Mouse (Mus musculus) heart, embryonic 13.5 days (tissue): ENCODE measurements at regions not wholly inside any gene's neighbourhood (a gene's known extent, or its start where the extent isn't known, plus 50 kb on each side); places are given as distances from the start of the nearest gene placed in this dataset.

Source experiments
- ATAC-seq: fragments of 200-750 bp; cut with Nextera tagmentation; 2 replicates; pipeline ENCODE4 v1.8.0; 2017; ENCODE audit warnings: moderate TSS enrichment; ENCODE audit not compliant: insufficient number of reproducible peaks, low FRiP score, low TSS enrichment; ENCODE audit errors: extremely low read depth
- H3K27ac ChIP-seq: fragments of 300-500 bp; sonication (generic); replicated peaks from 2 replicates; pipeline ENCODE4 v1.5.1; 2015; ENCODE audit warnings: moderate library complexity, mild to moderate bottlenecking, inconsistent platforms
- H3K27me3 ChIP-seq: fragments of 300-500 bp; sonication (generic); replicated peaks from 2 replicates; pipeline ENCODE4 v1.6.1; 2015; ENCODE audit warnings: mild to moderate bottlenecking, inconsistent platforms
- H3K36me3 ChIP-seq: fragments of 300-500 bp; sonication (generic); 2 replicates; pipeline ENCODE4 v1.6.1; 2015; ENCODE audit warnings: mild to moderate bottlenecking, inconsistent platforms
- H3K4me1 ChIP-seq: fragments of 300-500 bp; sonication (generic); 2 replicates; pipeline ENCODE4 v1.6.1; 2015; ENCODE audit warnings: inconsistent platforms
- H3K4me2 ChIP-seq: fragments of 300-500 bp; sonication (generic); 2 replicates; pipeline ENCODE4 v1.6.1; 2015; ENCODE audit warnings: inconsistent platforms, mild to moderate bottlenecking, moderate library complexity
- H3K4me3 ChIP-seq: fragments of 300-500 bp; sonication (generic); 2 replicates; pipeline ENCODE4 v1.5.1; 2015; ENCODE audit warnings: moderate library complexity, mild to moderate bottlenecking, inconsistent platforms
- H3K9ac ChIP-seq: fragments of 300-500 bp; sonication (generic); 2 replicates; pipeline ENCODE4 v1.6.1; 2015; ENCODE audit warnings: inconsistent platforms, mild to moderate bottlenecking, moderate library complexity
- H3K9me3 ChIP-seq: fragments of 300-500 bp; sonication (generic); 2 replicates; pipeline ENCODE4 v1.6.1; 2016; ENCODE audit warnings: inconsistent platforms
- WGBS: fragments of 180-500 bp; shearing (Covaris S2); methylation state at CpG from one replicate; pipeline ENCODE4 v1.1.7; 2015; ENCODE audit warnings: mixed read lengths; 5-methylcytosine and 5-hydroxymethylcytosine counted together

DNA sequence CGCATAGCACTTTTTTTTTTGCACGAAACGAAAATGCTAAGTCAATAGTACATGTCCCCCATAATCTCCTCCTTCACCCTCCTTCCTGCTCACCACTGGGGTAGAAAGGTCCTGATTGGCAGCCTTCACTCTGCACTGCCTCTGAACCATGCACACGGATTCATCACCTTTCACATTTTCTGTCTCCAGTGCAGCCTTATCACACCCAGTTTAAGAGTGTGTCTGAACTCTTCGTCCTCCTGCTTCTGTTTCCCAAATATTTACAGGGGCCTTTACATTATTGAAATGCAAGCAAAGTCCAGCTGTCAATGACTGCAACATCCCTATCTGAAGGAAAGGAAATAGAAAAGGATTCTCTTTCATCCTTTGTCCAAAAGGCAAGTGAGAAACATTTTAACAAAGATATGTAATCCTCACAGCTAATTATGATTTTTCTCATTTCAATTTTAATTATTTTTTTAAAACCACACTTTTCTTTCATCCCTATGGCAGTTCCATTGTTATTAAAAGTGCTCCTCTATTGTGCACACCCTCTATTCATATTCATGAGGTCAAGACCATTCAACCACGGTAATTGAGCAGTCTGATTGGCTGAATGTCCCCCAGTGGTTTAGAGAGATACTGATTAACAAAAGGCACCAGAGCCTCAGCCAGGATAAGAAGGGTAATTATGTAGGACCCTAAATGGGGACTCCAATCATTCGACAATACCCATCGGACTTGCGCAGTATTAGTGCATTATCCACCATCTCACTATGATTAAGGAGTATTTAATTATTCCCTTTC lies 114.8 kb upstream of the Epha4 start:
- H3K4me2 ChIP-seq = no peak overlapping the region
- no peak overlapping the region for H3K27ac ChIP-seq
- no peaks in the 10 kb centered on the region for H3K9me3 ChIP-seq
- H3K4me3 ChIP-seq = no peak overlapping the region
- H3K27me3 ChIP-seq = no peaks in the 10 kb centered on the region
- no peak overlapping the region for H3K9ac ChIP-seq
- 52% methylated on average over 9 of the region's 9 CpGs for WGBS
- H3K36me3 ChIP-seq = no peaks in the 10 kb centered on the region
- ATAC-seq = no peak
- no peaks in the 10 kb centered on the region for H3K4me1 ChIP-seq

- Histone ChIP-seq H3K9ac (no peak overlapping the region), H3K27me3 (no peaks in the 10 kb centered on the region), H3K27ac (no peak overlapping the region), H3K4me3 (no peak overlapping the region), H3K9me3 (no peaks in the 10 kb centered on the region), H3K4me2 (no peak overlapping the region), H3K36me3 (no peaks in the 10 kb centered on the region), H3K4me1 (no peaks in the 10 kb centered on the region)
- WGBS = 64% methylated on average over 4 of the region's 4 CpGs
- no peak for ATAC-seq
These were observed 114.0 kb upstream of the Epha4 start for GRCm38 (mm10) chr1:77628861-77629260.

- ATAC-seq = no peak
- H3K9ac ChIP-seq = no peak overlapping the region
- H3K27me3 ChIP-seq = no peaks in the 10 kb centered on the region
- 82% methylated on average over 8 of the region's 8 CpGs for WGBS
- no peaks in the 10 kb centered on the region for H3K36me3 ChIP-seq
- no peaks in the 10 kb centered on the region for H3K9me3 ChIP-seq
- H3K4me1 ChIP-seq = no peaks in the 10 kb centered on the region
- no peak overlapping the region for H3K4me3 ChIP-seq
- H3K27ac ChIP-seq = no peak overlapping the region
- H3K4me2 ChIP-seq = no peak overlapping the region
These were observed 102.6 kb upstream of the Epha4 start for GRCm38 (mm10) chr1:77617490-77617889.

- H3K4me2 ChIP-seq = no peak overlapping the region
- H3K27ac ChIP-seq = no peak overlapping the region
- no peaks in the 10 kb centered on the region for H3K27me3 ChIP-seq
- ATAC-seq = no peak
- no peak overlapping the region for H3K4me3 ChIP-seq
- no peaks in the 10 kb centered on the region for H3K9me3 ChIP-seq
- no peak overlapping the region for H3K9ac ChIP-seq
- H3K36me3 ChIP-seq = no peaks in the 10 kb centered on the region
- 67% methylated on average over 5 of the region's 5 CpGs for WGBS
- no peaks in the 10 kb centered on the region for H3K4me1 ChIP-seq
These were observed 85.6 kb upstream of the Epha4 start for GRCm38 (mm10) chr1:77600509-77600908.

- Histone ChIP-seq H3K4me3 (no peak overlapping the region), H3K27me3 (no peaks in the 10 kb centered on the region), H3K27ac (no peak overlapping the region), H3K36me3 (no peaks in the 10 kb centered on the region), H3K4me1 (no peaks in the 10 kb centered on the region), H3K9me3 (no peaks in the 10 kb centered on the region), H3K4me2 (no peak overlapping the region), H3K9ac (no peak overlapping the region)
- no peak for ATAC-seq
- 79% methylated on average over 4 of the region's 4 CpGs for WGBS
These were observed 77.8 kb upstream of the Epha4 start for GRCm38 (mm10) chr1:77592649-77593048.

DNA sequence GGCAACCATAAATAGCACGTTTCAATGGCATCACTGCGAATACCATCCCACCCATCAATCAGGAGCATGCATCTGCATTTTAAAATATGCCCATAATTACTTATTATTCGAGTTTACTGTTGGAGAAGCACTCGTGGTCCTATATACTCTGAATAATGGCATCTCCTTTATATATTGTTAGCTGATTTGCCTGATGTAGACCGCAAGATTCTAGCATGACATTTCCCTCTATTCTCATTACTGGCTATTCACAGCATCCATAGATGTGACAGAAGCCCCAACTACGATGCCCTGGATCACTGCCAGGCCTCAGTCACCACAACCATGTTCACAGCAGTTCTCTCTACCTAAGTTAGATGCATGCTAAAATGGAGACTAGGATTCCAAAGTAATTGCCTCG lies 77.4 kb upstream of the Epha4 start:
- no peaks in the 10 kb centered on the region for H3K4me1 ChIP-seq
- ATAC-seq = no peak
- H3K27me3 ChIP-seq = no peaks in the 10 kb centered on the region
- no peak overlapping the region for H3K9ac ChIP-seq
- H3K9me3 ChIP-seq = no peaks in the 10 kb centered on the region
- H3K4me2 ChIP-seq = no peak overlapping the region
- no peak overlapping the region for H3K4me3 ChIP-seq
- WGBS = 71% methylated on average over 7 of the region's 7 CpGs
- no peak overlapping the region for H3K27ac ChIP-seq
- H3K36me3 ChIP-seq = no peaks in the 10 kb centered on the region

DNA sequence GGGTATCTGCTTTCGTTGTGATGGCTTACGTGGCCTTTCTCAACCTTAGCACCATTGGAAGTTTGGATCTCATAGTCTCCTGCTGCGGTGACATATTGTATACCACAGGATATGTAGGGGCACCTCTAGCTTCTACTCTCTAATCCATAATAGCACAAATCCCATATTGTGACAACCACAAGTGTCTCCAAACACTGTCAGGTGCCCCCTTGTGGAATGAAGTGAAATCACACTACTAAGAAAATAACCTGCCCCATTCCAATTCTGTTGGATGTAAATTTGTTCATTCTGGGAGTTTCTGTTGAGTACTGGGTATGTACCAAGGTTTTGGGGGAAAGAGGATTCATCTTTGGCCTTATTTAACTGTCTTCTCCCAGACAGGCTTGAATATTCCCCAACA lies 74.5 kb upstream of the Epha4 start:
- Histone ChIP-seq H3K27ac (no peak overlapping the region), H3K36me3 (no peaks in the 10 kb centered on the region), H3K27me3 (no peaks in the 10 kb centered on the region), H3K4me1 (no peaks in the 10 kb centered on the region), H3K9me3 (no peaks in the 10 kb centered on the region), H3K4me3 (no peak overlapping the region), H3K9ac (no peak overlapping the region), H3K4me2 (no peak overlapping the region)
- no peak for ATAC-seq
- 85% methylated on average over 3 of the region's 3 CpGs for WGBS

DNA sequence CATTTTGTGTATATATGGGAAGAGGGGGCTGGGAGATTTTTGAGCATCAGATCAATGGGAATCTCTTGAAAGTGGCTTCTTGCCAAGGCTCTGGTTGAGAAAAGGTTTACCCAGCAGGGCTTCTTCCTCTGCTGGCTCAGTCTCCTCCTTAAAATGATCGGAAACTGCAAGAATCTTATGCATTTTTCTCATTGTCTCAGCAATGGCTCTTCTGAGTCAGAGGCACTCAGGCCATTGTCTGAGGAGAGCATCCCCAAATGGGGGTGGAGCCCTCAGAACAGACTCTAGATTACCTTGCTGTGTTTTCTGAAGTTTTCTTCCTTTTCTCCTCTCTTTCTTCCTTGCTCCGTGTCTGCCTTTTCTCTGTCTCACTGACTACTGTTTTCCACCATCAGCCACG lies 70.6 kb upstream of the Epha4 start:
- no peaks in the 10 kb centered on the region for H3K4me1 ChIP-seq
- no peak overlapping the region for H3K9ac ChIP-seq
- no peak for ATAC-seq
- 64% methylated on average over 3 of the region's 3 CpGs for WGBS
- no peaks in the 10 kb centered on the region for H3K9me3 ChIP-seq
- H3K27ac ChIP-seq = no peak overlapping the region
- H3K4me3 ChIP-seq = no peak overlapping the region
- no peak overlapping the region for H3K4me2 ChIP-seq
- H3K27me3 ChIP-seq = no peaks in the 10 kb centered on the region
- no peaks in the 10 kb centered on the region for H3K36me3 ChIP-seq

DNA sequence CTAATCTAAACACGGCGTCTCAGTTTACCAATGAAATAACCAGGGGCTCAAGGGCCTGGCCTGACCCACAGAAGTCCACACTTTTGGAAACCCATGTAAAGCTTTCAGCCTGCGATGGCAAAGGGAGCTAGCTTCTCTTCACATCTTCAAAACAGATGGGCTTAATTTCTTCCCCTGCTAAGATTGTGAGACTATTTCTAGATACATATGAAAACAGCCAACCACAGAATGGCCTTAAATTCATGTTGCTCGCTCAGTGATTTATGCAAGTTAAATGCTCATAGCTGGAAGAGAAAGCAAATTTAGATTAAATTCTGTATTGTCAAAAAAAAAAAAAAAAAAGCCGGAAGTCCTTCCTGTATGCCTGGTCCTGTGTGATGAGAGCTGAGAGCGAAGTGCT lies 53.2 kb upstream of the Epha4 start:
- Histone ChIP-seq H3K27me3 (no peaks in the 10 kb centered on the region), H3K4me1 (no peaks in the 10 kb centered on the region), H3K4me3 (no peak overlapping the region), H3K4me2 (no peak overlapping the region), H3K9ac (no peak overlapping the region), H3K9me3 (0 out of 2 replicates have a peak, but pooled peaks cover 5% of the 10 kb centered on the region), H3K27ac (no peak overlapping the region), H3K36me3 (no peaks in the 10 kb centered on the region)
- 84% methylated on average over 6 of the region's 6 CpGs for whole genome bisulfite sequencing
- no peak for ATAC-seq

GRCm38 (mm10) chr1:77567657-77568056 lies 52.8 kb upstream of the Epha4 start:
- H3K9ac ChIP-seq = no peak overlapping the region
- 59% methylated on average over 7 of the region's 7 CpGs for WGBS
- no peak overlapping the region for H3K4me2 ChIP-seq
- H3K4me3 ChIP-seq = no peak overlapping the region
- no peak for ATAC-seq
- H3K4me1 ChIP-seq = no peaks in the 10 kb centered on the region
- H3K27ac ChIP-seq = no peak overlapping the region
- H3K27me3 ChIP-seq = no peaks in the 10 kb centered on the region
- 0 out of 2 replicates have a peak, but pooled peaks cover 2% of the 10 kb centered on the region for H3K9me3 ChIP-seq
- H3K36me3 ChIP-seq = no peaks in the 10 kb centered on the region
